Mouse (Mus musculus) heart, postnatal 0 days (tissue): ENCODE measurements at regions not wholly inside any gene's neighbourhood (a gene's known extent, or its start where the extent isn't known, plus 50 kb on each side); places are given as distances from the start of the nearest gene placed in this dataset.

Source experiments
- CTCF ChIP-seq: IDR thresholded peaks from 2 replicates; pipeline ENCODE4 v1.5.1; 2016; ENCODE audit warnings: antibody characterized with exemption, control low read depth, low read depth
- EP300 ChIP-seq: IDR thresholded peaks from 2 replicates; pipeline ENCODE4 v1.6.1; 2016; ENCODE audit warnings: antibody characterized with exemption, low read depth

- TF ChIP-seq CTCF (no peak), EP300 (no peak)
Observed at GRCm38 (mm10) chr14:102300251-102300650, 570.5 kb downstream of the Lmo7 start.
